Mouse (Mus musculus): ENCODE results near the gene Ccdc167. TPM values are rescaled to one million over a fixed set of nuclear protein-coding genes. Genes with fewer than 3 reads are reported as not detected.

Gene Ccdc167
- total RNA-seq, 2 experiments from 2014 or later = 5.0 to 6.6 TPM

DNA sequence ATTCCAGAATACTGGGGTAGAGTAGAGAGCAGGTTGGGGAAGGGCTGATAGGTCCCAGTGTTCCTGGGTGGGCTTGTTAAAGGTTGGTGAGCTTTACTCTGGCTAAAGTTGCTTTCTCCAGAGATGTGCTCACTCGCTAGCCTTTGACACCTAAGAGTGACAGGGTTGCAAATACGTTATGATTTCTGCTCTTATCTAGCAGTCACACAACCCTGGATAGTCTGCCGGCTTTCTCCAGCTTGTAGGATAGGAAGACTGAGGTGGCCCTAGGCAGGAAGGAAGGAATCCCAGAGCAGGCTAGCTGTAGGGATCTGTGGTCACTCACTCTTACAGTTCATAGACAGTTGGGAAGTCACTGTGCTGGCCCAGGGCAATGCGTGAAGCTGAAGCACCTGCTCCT is 32.6 kb downstream of the Ccdc167 start:
- no peak for DNase-seq

DNA sequence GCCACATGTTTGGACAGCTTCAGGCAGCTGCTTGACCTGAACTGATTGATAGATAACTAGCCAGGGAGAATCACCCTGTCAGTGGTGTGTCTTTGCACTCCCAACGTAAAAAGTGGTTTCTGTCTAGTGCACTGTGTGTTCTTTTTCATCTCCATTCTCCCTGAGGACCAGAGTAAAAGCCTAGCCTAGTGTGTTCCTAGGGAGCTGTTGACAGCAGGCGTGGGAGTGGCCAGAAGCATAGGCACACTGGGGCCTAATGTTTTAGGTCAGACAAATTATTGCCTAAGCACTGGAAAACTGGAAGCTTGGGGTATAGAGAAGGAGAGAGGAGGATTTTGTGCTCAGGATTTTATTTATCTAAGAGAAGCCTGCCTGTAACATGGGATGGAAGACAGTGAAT is 33.7 kb downstream of the Ccdc167 start:
- DNase-seq = no peak

DNA sequence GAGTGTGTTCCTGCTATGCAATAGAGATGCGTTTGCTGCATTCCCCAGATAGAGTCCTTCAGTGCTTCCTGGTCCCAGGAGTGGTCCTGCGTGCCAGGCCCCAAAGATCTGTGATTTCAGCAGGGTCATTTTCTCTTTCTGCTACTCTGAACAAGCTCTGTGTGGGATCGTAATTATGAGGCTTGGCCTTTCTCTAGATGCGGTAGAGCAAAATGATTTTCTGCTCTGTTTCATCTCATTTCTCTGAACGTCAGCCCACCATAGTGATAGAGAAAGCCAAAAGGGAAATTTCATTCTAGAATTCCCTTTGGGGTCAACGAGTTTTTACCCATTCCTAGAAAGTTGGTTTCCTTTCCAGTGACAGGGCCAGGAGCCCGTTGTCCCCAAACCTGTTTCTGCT is 34.6 kb downstream of the Ccdc167 start:
- no peak for DNase-seq

DNA sequence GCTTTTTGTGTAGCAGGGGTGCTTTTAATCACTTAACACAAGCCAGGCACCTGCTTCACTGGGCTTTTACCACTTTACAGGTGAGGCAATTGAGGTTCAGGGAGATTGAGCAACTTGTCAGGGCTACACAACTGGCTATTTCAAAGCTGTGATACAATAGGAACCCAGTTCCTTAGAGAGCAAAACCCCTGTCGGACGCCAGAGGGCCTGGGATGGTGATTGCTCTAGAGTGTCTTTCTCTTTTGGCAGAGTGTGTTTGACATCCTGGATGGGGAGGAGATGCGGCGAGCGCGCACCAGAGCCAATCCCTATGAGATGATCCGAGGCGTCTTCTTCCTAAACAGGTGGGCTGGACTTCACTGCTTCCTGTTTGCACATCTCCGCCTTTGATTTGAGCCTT is 35.2 kb downstream of the Ccdc167 start:
- no peak for DNase-seq

DNA sequence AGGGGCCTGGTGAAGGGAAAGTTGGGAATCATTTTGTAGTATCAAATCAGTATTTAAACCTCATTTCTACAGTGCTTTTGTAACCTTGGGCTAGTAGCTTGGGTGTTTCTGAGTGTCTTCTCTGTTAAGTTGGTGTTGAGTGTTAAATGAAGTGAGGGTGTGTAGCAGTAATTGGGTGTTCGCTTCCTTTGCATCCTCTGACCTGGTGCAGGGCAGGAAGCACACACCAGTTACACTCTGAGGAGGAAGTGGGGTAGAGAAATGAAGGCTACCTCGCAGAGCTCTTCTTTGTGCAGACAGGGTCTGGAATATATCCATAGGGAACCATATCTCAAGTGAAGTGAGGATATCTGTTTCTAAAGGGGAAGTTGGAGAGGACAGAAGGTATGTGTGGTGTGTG is 35.9 kb downstream of the Ccdc167 start:
- DNase-seq = no peak

DNA sequence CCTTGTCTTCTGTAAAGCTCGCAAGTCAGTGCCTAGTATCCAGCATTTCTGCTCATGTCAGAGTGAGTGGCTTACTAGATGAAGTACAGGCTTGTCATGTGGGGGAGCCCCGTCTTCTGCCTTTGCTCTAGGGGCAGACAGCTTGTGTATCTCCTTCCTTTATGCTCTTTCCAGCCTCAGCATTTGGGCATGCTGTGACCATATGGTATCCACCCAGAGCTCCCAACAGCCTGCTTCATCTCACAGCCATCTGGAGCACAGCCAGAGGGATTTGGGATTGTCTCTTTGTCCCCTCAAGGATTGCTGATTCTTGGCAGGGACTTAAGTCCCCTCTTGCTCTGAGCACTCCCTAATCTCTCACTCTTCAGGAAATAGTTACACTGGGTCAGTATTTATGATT is 36.7 kb downstream of the Ccdc167 start:
- no peak for DNase-seq

DNA sequence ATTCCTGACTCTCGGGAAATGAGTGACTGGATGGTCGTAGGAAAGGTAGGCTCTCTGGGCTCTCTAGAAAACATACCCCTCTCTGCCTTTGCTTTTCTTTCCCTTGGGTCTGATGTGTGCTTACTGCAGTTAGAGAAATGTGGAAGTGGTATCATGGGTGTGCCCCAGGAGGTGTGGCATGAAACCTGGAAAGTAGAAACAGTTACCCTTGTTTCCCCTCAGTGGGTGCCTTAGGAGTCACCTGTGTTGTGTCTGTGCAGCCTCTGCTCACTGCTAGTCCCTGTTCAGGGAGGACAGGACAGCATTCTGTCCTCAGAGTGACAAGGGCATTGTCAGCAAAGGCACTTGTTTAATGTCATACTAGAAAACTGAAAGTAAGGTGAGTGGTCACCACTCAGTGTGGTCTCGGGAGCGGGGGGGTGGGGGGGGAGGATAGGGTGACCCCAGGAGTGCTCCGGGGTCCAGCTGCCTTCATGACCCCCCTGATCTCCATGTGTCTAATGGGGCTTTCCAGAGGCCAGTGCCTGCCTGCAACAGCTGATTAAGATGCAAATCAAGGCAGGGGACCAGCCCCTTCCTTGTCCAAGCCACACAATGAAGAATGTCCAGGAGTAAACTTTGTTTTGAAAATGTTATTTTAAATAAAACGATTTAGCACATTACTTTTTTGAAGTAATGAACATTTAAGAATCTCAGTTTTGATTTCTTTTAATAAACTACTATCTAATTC is 37.6 kb downstream of the Ccdc167 start:
- DNase-seq = no peak

DNA sequence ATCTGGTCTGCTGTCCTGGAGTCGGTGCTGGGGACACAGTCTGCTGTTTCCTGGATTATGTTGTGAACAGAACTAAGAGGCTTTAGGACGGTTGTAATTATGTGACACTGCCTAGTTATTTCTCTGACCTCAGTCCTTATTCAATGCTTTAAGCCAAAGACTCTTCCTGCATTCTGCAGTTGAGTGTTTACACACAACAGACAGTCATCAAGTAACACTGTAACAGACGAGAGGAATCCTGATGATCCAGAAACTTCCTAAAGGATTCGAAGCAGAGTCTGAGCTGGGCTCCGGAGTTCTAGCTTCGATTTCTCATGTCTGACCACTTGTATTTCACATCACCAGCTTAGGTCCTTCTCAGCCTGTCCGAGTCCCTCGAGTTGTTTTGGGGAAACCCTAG is 38.3 kb downstream of the Ccdc167 start:
- DNase-seq = no peak

DNA sequence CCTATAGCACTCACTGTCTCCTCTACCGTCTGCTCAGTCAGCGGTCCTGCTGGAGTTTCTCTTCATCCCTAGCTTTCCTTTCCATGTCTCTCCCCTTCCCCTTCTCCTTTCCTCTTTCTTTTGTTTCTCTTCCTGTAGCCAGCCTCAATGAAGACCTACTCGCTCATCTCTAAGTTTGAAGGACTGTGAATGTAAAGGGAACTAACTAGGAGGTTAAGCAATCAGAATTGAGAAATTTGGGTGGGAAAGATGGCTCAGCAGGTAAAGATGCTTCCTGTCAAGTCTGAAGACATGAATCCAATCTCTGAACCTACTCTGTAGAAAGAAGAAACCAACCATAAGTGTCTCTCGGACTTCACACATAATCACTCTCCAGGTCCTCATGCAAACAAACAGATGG is 43.5 kb downstream of the Ccdc167 start:
- DNase-seq = no peak

DNA sequence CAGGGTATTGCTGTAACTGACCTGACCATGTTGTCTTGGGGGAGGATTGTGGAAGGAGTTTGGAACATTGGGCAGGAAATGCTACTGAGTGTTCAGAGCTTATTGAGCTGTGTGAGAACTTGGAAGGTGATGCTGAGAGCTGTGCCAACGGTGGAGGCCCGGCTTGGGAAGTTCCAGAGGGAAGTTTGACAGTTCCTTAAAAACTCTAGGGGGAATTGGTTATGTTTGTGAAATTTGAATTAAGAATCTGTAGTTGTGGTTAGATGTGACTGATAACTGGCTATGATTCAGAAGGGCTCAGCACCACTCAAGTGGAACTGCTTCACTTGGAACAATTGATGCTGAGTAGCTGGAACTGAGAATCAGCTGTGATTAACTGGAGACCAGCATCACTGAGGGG is 45.8 kb downstream of the Ccdc167 start:
- DNase-seq = no peak

DNA sequence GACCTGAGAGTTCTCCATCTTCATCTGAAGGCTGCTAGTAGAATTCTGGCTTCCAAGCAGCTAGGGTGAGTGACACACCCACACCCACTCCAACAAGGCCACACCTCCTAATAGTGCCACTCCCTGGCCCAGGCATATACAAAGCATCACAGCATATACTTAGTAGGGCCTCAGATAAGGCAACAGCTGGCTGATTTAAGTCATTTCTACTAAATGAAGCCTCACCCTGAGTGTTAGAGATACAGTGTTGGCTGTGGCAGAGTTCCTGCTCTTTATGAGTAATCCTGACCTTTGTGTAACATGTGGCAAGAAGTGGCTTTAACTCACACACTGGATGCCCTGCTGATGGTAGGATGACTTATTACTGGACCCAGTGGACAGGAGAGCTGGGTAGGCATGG is 46.9 kb downstream of the Ccdc167 start:
- no peak for DNase-seq

DNA sequence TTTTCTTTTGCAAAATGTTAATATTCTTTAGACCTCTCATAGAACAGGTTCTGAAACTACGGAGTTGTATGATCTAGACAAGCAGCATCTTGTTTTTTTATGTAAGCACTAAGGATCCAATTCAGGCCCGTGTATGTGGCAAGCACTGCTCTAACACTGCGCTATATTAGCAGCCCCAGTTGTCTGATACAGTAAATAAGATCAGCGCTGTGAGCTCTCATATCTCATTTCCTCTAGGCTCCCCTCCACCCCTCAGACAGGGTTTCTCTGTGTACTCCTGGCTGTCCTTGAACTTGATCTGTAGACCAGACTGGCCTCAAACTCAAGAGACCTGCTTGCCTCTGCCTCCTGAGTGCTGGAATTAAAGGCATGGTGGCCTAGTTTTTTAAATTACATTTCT is 47.8 kb downstream of the Ccdc167 start:
- no peak for DNase-seq

DNA sequence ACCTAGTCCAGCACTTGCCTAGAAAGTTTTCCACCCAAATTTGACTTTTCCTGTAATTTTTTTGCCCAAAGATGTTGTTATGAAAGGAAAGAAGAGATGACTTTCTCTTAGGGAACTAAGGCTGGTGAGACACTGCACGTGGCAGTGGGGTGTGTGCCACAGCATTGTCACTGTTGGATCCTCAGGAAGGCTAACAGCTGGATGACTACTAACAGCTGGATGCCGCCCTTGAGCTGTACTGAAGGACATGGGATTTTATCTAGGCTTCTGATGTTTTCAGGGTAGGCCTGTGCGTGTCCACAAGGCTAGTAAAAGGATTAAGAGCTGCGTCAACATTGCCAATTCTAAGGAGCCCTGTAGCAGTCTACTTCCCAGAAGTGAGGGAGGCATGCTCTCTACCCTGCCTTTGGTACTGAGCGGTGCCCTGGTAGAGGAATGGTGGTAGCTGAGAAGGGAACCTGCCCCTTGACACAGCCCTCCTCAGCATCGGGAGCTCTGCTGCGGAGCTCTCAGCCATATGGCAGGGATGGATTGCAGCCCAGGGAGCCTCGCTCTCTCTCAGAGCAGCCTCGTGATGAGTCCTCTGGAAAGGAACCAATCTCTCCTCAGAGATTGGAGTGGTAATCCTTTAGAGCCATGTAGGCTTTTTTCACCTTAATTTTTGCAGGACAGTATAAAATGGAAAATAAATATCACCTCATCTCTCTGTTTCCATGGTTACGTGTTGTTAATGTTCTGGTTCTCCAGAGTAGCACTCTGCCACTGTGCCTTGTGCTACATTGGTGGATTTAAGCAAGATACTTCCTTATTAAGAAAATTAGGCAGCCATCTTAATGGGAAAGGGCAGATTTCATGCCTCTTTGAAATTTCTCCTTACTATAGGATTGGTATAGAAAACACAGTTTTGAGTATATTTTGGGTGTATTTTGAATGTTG is 48.5 kb downstream of the Ccdc167 start:
- no peak for DNase-seq

DNA sequence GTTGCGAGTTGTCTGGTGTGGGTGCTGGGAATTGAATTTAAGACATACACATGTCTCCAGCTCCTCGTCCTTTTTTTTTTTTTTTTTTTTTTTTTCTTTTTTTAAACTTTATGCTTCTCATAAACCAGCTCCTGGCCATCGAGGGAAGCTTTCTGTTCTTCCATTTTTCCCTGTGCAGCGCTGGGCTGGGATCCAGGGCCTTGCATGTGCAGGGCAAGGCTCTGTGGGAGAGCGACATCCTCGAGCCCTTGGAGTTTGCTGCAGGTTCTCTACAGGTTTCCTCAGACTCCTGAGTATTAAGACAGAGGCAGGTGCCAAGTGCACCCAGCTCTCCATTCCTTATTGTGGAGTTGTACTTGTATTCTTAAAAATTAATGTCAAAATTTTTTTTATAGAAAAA is 54.7 kb downstream of the Ccdc167 start:
- DNase-seq = no peak

DNA sequence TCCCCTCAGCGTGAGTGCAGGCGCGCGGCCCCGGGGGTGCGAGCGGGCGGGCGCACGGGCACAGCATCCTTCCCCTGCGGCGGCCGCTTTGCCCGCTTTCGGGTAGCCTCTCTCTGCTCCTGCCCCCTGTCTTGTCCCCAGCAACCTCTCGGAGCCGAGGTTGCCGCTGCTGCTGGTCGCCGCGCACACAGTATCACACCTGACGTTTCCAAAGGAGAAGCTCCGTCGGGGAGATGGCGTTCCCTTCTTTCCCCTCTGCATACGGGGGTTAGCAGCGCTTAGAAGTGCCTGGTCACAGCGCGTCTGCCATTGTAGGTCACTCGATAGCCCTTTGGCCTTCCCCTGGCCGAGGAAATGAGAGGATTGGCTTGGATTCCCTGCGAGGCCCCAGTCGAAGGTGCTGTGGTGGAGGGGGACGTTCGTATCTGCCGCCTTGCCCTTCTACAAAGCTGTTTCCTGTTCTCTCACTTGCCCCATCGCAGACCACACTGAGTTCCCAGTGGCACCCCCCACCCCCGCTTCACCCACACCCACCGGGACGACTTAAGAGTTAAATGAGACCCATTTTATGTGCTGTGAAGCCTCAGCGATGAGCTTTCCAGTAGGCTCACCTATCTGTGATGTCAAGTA is 56.0 kb downstream of the Ccdc167 start:
- DNase-seq = no peak

DNA sequence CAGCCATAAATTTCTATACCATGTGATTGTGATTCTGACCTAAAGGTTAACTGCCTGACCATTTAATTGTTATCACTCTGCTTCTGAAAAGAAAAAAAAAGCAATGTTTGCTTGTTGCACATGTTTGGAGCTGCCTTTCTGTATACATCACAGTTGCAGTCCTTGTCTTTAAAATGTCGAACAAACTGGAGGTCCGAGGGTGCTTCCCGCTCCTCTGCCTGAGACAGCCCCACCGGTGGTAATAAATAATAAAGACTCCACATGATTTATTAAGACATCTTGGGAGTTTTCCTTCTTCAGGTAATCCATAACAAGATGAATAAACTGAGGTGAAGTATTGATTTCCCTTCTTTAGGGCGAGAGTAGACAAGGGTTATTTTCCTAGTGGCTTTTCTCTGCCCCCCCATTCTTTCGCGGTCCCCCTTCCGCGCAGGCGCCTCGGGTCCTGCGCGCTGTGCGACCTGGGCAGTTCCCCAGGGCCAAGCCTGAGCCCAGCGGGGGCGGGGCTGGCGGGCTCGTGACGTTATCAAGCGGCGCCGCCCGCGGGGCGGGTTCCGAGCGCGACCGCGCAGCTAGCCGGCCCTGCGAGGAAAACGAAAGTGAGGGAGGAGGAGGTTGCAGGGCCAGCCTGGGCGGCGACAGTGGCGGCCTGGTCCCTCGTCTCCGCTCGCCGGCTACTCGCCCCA is 56.6 kb downstream of the Ccdc167 start, which contains the start of gene Cmtr1:
Gene Cmtr1, plus strand, starts transcription at position 520 of the 686 bp plus-strand sequence.
- DNase-seq = peak; percentile 95

DNA sequence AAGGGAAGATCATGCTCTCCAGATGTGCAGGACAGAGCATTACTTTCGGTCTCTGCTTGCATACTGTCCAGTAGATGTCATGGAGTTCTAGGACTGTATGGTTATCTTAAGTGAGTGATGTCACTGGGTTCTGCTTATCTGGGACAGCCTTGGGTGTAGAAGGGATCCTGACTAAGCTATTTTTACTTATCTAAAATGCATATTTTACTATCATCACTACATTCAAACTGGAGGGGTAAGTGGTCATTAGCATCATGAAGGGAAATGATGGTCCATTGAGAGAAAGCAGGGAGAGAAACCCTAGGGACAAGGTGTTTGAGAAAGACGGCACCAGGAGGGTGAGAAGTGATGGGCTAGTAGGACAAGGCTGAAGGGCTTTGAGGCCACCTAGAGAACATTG is 58.6 kb downstream of the Ccdc167 start:
- no peak for DNase-seq

DNA sequence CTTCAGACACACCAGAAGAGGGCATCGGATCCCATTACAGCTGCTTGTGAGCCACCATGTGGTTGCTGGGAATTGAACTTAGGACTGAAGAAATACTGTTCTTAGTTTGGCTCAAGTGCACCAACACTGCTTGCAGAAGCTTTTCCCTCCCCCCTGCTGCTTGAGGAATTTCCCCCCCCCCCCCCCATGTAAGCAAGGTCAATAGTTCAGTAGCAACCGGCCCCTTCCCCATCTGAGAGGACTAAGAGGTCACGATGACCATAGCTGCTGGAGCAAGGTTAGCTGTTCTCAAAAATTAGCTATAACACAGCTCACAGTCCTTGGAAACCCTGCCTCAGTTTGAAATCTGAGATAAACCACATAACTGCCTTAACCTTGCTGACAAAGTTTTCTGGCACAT is 74.6 kb downstream of the Ccdc167 start:
- no peak for DNase-seq

DNA sequence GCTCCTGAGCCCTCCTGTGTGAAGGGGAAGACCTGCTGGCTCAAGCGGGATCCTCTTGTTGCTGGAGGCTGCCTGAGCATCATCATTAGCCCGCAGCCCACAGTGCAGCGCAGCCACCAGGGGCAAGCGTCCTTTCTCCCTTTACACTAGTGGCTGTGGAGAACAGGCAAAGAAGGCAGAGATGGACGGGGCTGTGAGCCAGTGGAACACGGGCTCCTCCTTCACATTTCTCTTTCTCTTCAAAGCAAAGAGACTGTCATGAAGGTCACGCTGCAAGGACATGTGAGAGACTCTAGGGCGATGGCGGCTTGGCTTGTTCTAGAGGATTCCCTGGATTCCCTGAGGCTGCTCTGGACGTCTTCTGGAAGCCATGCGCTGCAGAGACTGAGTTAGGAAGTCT is 75.9 kb downstream of the Ccdc167 start:
- no peak for DNase-seq

DNA sequence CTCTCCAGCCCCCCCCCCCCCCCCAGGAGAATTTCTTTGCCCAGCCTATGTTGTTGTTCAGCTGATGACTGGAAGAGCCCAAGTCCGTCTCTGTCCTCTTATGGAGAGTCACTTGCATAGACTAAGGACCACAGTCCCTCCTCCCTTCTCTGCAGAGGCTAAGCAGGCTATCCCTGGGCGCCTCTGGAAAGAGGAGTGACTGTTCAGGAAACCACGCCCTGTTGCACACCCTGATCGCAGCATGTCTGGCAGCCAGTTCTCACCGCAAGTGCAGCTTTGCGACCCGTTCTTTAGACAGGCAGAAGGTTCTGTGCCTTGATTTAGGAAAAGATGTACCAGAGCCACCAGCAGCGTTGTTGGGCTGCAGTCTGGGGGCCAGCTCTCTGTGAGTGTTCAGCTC is 78.9 kb downstream of the Ccdc167 start:
- no peak for DNase-seq

DNA sequence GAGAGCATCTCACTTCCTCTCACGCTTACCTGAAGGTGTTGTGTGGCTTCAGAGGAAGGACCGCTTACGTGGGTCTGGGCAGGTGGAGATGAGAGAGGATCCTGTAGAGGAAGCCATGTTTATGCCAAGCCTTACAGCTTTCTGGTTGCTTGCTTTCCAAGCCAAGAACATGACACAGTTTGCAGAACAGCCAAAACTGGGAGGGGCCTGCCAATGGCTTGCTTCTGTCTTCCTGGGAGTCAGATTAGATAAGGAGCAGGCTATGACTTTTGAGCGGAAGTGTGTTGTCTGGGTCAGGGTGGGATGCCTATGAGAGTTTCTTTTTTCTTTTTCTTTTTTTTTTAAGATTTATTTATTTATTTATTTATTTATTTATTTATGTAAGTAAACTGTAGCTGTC is 79.5 kb downstream of the Ccdc167 start:
- DNase-seq = no peak

Data from gastrocnemius, postnatal 25 days (tissue).